Mouse (Mus musculus): ENCODE data around the gene Chmp6. TPM values are rescaled to one million over a fixed set of nuclear protein-coding genes. Genes with fewer than 3 reads are reported as not detected.

Gene Chmp6
- polyA plus RNA-seq, 1 experiment: 44.2 TPM

GRCm38 (mm10) chr11:119916834-119917469 lies 3.7 kb downstream of the Chmp6 start:
- TF ChIP-seq CTCF (IDR thresholded peaks at IDR 0.05; ENCODE audit: extremely low read depth, insufficient read depth, low read length): no peak
- no peak for TF ChIP-seq POLR2A (IDR thresholded peaks at IDR 0.05; ENCODE audit: extremely low read depth, insufficient read depth, low read length)
- no peak overlapping the region for H3K4me3 ChIP-seq (ENCODE audit: insufficient read depth, low read length)
- H3K27ac ChIP-seq (ENCODE audit: insufficient read depth, low read length): no peak overlapping the region
- peaks cover 3% of the 10 kb centered on the region; the same call in 1 of the 2 replicates for H3K4me1 ChIP-seq (ENCODE audit: control insufficient read depth, insufficient read depth, low read length)

- no peak overlapping the region for H3K4me3 ChIP-seq (ENCODE audit: insufficient read depth, low read length)
- TF ChIP-seq POLR2A (IDR thresholded peaks at IDR 0.05; ENCODE audit: extremely low read depth, insufficient read depth, low read length): no peak
- TF ChIP-seq CTCF (IDR thresholded peaks at IDR 0.05; ENCODE audit: extremely low read depth, insufficient read depth, low read length): no peak
Observed at GRCm38 (mm10) chr11:119918521-119918920, 5.3 kb downstream of the Chmp6 start.

DNA sequence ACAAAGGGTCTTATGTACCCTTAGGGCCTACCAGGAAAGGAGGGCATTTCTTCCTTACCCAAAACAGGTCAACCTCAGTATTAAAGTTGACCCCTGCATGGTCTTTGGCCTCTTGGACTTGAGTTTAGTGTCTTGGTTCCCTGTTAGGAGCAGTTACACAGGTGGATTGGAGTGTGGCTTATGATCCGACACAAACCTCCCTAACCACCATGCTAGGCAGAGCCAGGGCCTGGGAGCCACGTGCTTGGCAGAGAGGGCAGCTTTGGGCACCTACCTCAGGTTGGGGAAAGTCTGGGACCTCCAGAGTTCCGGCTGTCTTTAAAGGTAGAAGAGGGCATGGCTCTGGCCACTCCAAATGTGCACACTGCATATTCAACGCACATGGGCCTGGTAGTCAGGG lies 6.2 kb downstream of the Chmp6 start:
- H3K4me1 ChIP-seq (ENCODE audit: control insufficient read depth, insufficient read depth, low read length): no peaks in the 10 kb centered on the region; the same call in 1 of the 2 replicates

More at GRCm38 (mm10) chr11:119918521-119918920, 5.3 kb downstream of the Chmp6 start:
- Histone ChIP-seq H3K4me1 (ENCODE audit: control insufficient read depth, insufficient read depth, low read length) (no peaks in the 10 kb centered on the region; the same call in 1 of the 2 replicates), H3K27ac (ENCODE audit: insufficient read depth, low read length) (no peak overlapping the region)

DNA sequence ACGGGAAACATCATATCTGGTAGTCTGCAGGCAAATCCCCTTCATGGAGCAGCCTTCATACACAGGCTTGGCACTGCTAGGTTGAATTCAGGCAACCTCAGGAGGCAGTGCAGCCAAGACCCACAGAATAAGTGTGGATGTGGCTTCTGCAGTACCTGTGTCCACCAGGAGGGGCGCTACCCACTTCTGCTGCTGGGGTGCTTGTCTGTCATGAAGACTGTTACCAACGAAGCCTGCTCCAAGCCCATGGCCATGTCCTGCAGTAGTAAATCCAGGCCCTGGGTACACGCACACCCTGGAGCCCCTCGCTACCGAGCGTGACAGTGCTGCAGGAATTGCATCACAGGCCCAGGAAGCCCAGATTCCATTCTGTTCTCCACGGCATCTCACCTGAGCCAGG lies 6.7 kb downstream of the Chmp6 start:
- TF ChIP-seq CTCF (IDR thresholded peaks at IDR 0.05; ENCODE audit: extremely low read depth, insufficient read depth, low read length) (peak; percentile 78), POLR2A (IDR thresholded peaks at IDR 0.05; ENCODE audit: extremely low read depth, insufficient read depth, low read length) (no peak)
- no peak overlapping the region for H3K4me3 ChIP-seq (ENCODE audit: insufficient read depth, low read length)
- no peak overlapping the region for H3K27ac ChIP-seq (ENCODE audit: insufficient read depth, low read length)
- H3K4me1 ChIP-seq (ENCODE audit: control insufficient read depth, insufficient read depth, low read length): no peaks in the 10 kb centered on the region

More for the DNA sequence above, 6.2 kb downstream of the Chmp6 start:
- TF ChIP-seq CTCF (IDR thresholded peaks at IDR 0.05; ENCODE audit: extremely low read depth, insufficient read depth, low read length): no peak
- TF ChIP-seq POLR2A (IDR thresholded peaks at IDR 0.05; ENCODE audit: extremely low read depth, insufficient read depth, low read length): no peak
- H3K27ac ChIP-seq (ENCODE audit: insufficient read depth, low read length): no peak overlapping the region
- no peak overlapping the region for H3K4me3 ChIP-seq (ENCODE audit: insufficient read depth, low read length)

DNA sequence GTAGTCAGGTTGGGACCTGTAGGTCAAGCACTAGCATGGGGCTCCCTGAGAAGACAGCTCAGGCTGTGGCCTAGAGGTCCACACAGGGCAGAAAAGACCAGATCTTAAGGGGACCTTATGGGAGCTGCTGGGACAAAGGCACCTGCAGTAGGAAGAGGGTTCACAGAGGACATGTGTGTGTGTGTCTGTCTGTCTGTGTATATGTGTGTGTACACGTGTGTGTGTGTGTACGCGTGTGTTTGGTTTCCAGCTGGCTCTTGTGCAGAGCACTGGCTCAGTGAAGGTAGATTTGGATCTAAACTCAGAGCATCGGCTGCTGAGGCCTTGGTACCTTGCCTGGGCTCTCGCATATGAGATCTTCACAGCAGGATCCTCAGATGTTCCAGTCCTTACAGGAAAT lies 7.4 kb downstream of the Chmp6 start:
- no peaks in the 10 kb centered on the region for H3K4me1 ChIP-seq (ENCODE audit: control insufficient read depth, insufficient read depth, low read length)
- H3K4me3 ChIP-seq (ENCODE audit: insufficient read depth, low read length): no peak overlapping the region
- TF ChIP-seq POLR2A (IDR thresholded peaks at IDR 0.05; ENCODE audit: extremely low read depth, insufficient read depth, low read length) (no peak), CTCF (IDR thresholded peaks at IDR 0.05; ENCODE audit: extremely low read depth, insufficient read depth, low read length) (no peak)

DNA sequence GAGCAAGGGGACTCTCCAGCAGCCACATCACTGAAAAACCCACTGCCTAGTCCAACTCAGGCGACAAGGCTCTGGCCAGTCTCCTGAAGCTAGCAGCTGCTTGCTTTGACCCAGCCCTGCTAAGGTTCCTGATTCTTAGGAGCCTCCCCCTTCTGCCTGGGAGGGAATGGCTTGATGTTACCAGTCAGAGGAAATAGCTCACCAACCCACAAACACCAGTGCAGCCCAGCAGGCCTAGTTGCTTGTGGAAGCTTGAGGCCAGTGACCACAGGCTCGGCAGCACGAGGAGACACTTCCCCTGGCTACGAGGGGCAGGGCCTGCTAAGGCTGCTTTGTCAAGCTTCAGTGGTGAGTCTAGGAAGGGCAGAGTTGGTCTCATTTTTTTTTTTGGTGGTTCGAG lies 11.9 kb downstream of the Chmp6 start:
- H3K4me3 ChIP-seq (ENCODE audit: insufficient read depth, low read length): no peak overlapping the region
- TF ChIP-seq POLR2A (IDR thresholded peaks at IDR 0.05; ENCODE audit: extremely low read depth, insufficient read depth, low read length): no peak
- no peak for TF ChIP-seq CTCF (IDR thresholded peaks at IDR 0.05; ENCODE audit: extremely low read depth, insufficient read depth, low read length)
- H3K27ac ChIP-seq (ENCODE audit: insufficient read depth, low read length): no peak overlapping the region
- H3K4me1 ChIP-seq (ENCODE audit: control insufficient read depth, insufficient read depth, low read length): no peaks in the 10 kb centered on the region

More for the DNA sequence above, 7.4 kb downstream of the Chmp6 start:
- H3K27ac ChIP-seq (ENCODE audit: insufficient read depth, low read length): no peak overlapping the region

- Histone ChIP-seq H3K27ac (ENCODE audit: insufficient read depth, low read length) (no peak overlapping the region), H3K4me3 (ENCODE audit: insufficient read depth, low read length) (no peak overlapping the region), H3K4me1 (ENCODE audit: control insufficient read depth, insufficient read depth, low read length) (0 out of 2 replicates have a peak, but pooled peaks cover under 1% of the 10 kb centered on the region)
- no peak for TF ChIP-seq CTCF (IDR thresholded peaks at IDR 0.05; ENCODE audit: extremely low read depth, insufficient read depth, low read length)
- TF ChIP-seq POLR2A (IDR thresholded peaks at IDR 0.05; ENCODE audit: extremely low read depth, insufficient read depth, low read length): no peak
Observed at GRCm38 (mm10) chr11:119926762-119927161, 13.5 kb downstream of the Chmp6 start.

DNA sequence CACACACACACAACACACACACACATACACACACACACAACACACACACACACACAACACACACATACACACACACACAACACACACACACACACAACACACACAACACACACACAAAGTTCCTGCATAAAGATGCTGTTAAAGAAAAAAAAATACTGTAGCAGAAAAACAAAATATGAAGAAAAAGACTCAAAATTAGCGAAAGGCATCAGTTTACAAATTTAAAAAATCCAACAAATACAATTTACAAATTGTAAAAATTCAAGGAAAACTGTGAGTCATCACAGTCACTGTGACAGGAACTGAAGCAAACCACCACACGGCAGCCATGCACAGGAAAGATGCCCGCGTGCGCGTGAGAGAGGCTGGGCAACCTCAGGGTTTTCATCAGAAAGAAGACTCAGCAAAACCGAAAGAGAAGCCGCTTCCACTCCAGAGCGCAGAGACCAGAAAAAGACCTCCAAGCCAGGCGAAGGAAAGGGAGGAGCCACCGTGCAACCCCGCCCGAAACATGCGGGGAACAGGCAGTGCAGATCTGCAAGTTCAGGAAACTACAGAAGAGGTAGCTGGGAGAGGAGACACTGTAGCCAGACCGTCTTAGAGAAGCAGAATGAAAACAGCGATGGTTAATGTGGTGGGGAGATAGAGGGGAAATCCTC lies 14.9 kb downstream of the Chmp6 start:
- Histone ChIP-seq H3K27ac (ENCODE audit: insufficient read depth, low read length) (no peak overlapping the region), H3K4me1 (ENCODE audit: control insufficient read depth, insufficient read depth, low read length) (peaks cover 3% of the 10 kb centered on the region; the same call in 1 of the 2 replicates), H3K4me3 (ENCODE audit: insufficient read depth, low read length) (peak overlapping the region; percentile 31)
- TF ChIP-seq CTCF (IDR thresholded peaks at IDR 0.05; ENCODE audit: extremely low read depth, insufficient read depth, low read length) (no peak), POLR2A (IDR thresholded peaks at IDR 0.05; ENCODE audit: extremely low read depth, insufficient read depth, low read length) (no peak)

DNA sequence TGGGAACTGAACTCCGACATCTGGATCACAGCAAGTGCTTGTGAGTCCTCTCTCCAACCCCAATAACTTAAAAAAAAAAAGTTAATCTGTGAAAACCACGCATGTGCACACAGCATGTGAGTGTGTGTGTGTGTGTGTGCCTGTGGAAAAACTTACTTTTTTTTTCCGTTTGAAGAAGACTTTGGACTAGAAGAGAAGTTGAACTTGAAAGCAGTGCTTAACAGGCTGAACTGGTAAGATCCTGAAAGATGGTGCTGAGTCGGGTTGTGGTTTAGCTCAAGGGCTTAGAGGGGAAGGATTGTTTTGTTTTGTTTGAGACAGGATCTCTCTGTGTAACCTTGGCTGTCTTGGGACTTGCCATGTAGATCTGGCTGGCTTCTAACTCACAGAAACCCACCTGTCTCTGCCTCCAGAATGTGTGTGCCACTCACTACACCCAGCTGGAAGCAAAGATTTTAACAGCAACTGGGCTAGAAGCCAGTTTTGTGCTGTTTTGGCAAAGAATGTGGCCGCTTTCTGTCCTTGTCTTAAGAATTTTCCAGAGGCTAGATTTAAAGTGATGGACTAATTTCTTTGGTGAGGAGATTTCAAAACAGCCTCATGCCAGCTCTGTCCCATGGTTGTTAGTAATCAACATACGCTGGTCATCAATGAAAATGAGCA lies 16.5 kb downstream of the Chmp6 start:
- TF ChIP-seq CTCF (IDR thresholded peaks at IDR 0.05; ENCODE audit: extremely low read depth, insufficient read depth, low read length): no peak
- no peak for TF ChIP-seq POLR2A (IDR thresholded peaks at IDR 0.05; ENCODE audit: extremely low read depth, insufficient read depth, low read length)
- H3K4me3 ChIP-seq (ENCODE audit: insufficient read depth, low read length): no peak overlapping the region

More for the DNA sequence above, 16.5 kb downstream of the Chmp6 start:
- peaks cover 5% of the 10 kb centered on the region; the same call in 1 of the 2 replicates for H3K4me1 ChIP-seq (ENCODE audit: control insufficient read depth, insufficient read depth, low read length)
- no peak overlapping the region for H3K27ac ChIP-seq (ENCODE audit: insufficient read depth, low read length)
